Mouse (Mus musculus): ENCODE measurements around the gene Lamb2. TPM values are rescaled to one million over a fixed set of nuclear protein-coding genes. Genes with fewer than 3 reads are reported as not detected.

Lamb2 gene
- polyA plus RNA-seq, 1 experiment from 2014 or later, result 8.9 TPM

GRCm38 (mm10) chr9:108445125-108445524 lies 34.4 kb upstream of the Lamb2 start:
- H3K4me2 ChIP-seq (replicated peaks; ENCODE audit: low read depth), result no peak overlapping the region
- WGBS, result 69% methylated on average over 9 of the region's 9 CpGs
- no peaks in the 10 kb centered on the region for H3K9me3 ChIP-seq (ENCODE audit: control insufficient read depth)
- no peaks in the 10 kb centered on the region for H3K27me3 ChIP-seq (replicated peaks; ENCODE audit: control insufficient read depth, insufficient read depth, low read length)
- no peak overlapping the region for H3K9ac ChIP-seq (ENCODE audit: low read depth, low read length)
- H3K4me3 ChIP-seq (ENCODE audit: low read depth, low read length), result no peak overlapping the region
- no peak for ATAC-seq
- H3K4me1 ChIP-seq (replicated peaks; ENCODE audit: control insufficient read depth, insufficient read depth, low read length), result no peaks in the 10 kb centered on the region
- no peak overlapping the region for H3K27ac ChIP-seq (ENCODE audit: low read depth, low read length)
- H3K36me3 ChIP-seq (ENCODE audit: control insufficient read depth, insufficient read depth), result no peaks in the 10 kb centered on the region; the same call in 1 of the 2 replicates
- TF ChIP-seq CTCF (IDR thresholded peaks at IDR 0.05; ENCODE audit: low read depth), result no peak

- Histone ChIP-seq H3K36me3 (ENCODE audit: control insufficient read depth, insufficient read depth) (no peaks in the 10 kb centered on the region; the same call in 1 of the 2 replicates), H3K4me3 (ENCODE audit: low read depth, low read length) (no peak overlapping the region), H3K4me2 (replicated peaks; ENCODE audit: low read depth) (no peak overlapping the region), H3K27me3 (replicated peaks; ENCODE audit: control insufficient read depth, insufficient read depth, low read length) (no peaks in the 10 kb centered on the region), H3K9me3 (ENCODE audit: control insufficient read depth) (no peaks in the 10 kb centered on the region), H3K4me1 (replicated peaks; ENCODE audit: control insufficient read depth, insufficient read depth, low read length) (peaks cover 16% of the 10 kb centered on the region; the same call in 1 of the 2 replicates), H3K27ac (ENCODE audit: low read depth, low read length) (no peak overlapping the region), H3K9ac (ENCODE audit: low read depth, low read length) (no peak overlapping the region)
- no peak for TF ChIP-seq CTCF (IDR thresholded peaks at IDR 0.05; ENCODE audit: low read depth)
- WGBS, result 67% methylated on average over 4 of the region's 4 CpGs
- ATAC-seq, result no peak
Measured at GRCm38 (mm10) chr9:108449860-108450259, 29.7 kb upstream of the Lamb2 start.

GRCm38 (mm10) chr9:108450292-108451169 lies 29.0 kb upstream of the Lamb2 start:
- WGBS, result 43% methylated on average over 21 of the region's 21 CpGs
- Histone ChIP-seq H3K4me2 (replicated peaks; ENCODE audit: low read depth) (peak overlapping the region; percentile 92), H3K4me3 (ENCODE audit: low read depth, low read length) (no peak overlapping the region), H3K27ac (ENCODE audit: low read depth, low read length) (peak overlapping the region; percentile 15; the same call in 1 of the 2 replicates), H3K36me3 (ENCODE audit: control insufficient read depth, insufficient read depth) (no peaks in the 10 kb centered on the region; the same call in 1 of the 2 replicates), H3K4me1 (replicated peaks; ENCODE audit: control insufficient read depth, insufficient read depth, low read length) (peaks cover 16% of the 10 kb centered on the region; the same call in 1 of the 2 replicates), H3K9me3 (ENCODE audit: control insufficient read depth) (no peaks in the 10 kb centered on the region), H3K27me3 (replicated peaks; ENCODE audit: control insufficient read depth, insufficient read depth, low read length) (no peaks in the 10 kb centered on the region), H3K9ac (ENCODE audit: low read depth, low read length) (no peak overlapping the region)
- ATAC-seq, result peak; percentile 37; the same call in 1 of the 2 replicates
- no peak for TF ChIP-seq CTCF (IDR thresholded peaks at IDR 0.05; ENCODE audit: low read depth)

GRCm38 (mm10) chr9:108451170-108451493 lies 28.4 kb upstream of the Lamb2 start:
- Histone ChIP-seq H3K4me3 (ENCODE audit: low read depth, low read length) (no peak overlapping the region), H3K36me3 (ENCODE audit: control insufficient read depth, insufficient read depth) (no peaks in the 10 kb centered on the region; the same call in 1 of the 2 replicates)

GRCm38 (mm10) chr9:108451519-108452160 lies 27.9 kb upstream of the Lamb2 start:
- H3K9ac ChIP-seq (ENCODE audit: low read depth, low read length), result peak overlapping the region; percentile 51; the same call in 1 of the 2 replicates
- ATAC-seq, result no peak
- H3K9me3 ChIP-seq (ENCODE audit: control insufficient read depth), result no peaks in the 10 kb centered on the region

More at GRCm38 (mm10) chr9:108451170-108451493, 28.4 kb upstream of the Lamb2 start:
- H3K4me2 ChIP-seq (replicated peaks; ENCODE audit: low read depth), result peak overlapping the region; percentile 92
- H3K9ac ChIP-seq (ENCODE audit: low read depth, low read length), result no peak overlapping the region
- H3K9me3 ChIP-seq (ENCODE audit: control insufficient read depth), result no peaks in the 10 kb centered on the region
- H3K4me1 ChIP-seq (replicated peaks; ENCODE audit: control insufficient read depth, insufficient read depth, low read length), result peaks cover 16% of the 10 kb centered on the region; the same call in 1 of the 2 replicates
- H3K27me3 ChIP-seq (replicated peaks; ENCODE audit: control insufficient read depth, insufficient read depth, low read length), result no peaks in the 10 kb centered on the region
- WGBS, result 64% methylated on average over 6 of the region's 6 CpGs
- ATAC-seq, result no peak
- H3K27ac ChIP-seq (ENCODE audit: low read depth, low read length), result no peak overlapping the region
- TF ChIP-seq CTCF (IDR thresholded peaks at IDR 0.05; ENCODE audit: low read depth), result no peak

More at GRCm38 (mm10) chr9:108451519-108452160, 27.9 kb upstream of the Lamb2 start:
- H3K27me3 ChIP-seq (replicated peaks; ENCODE audit: control insufficient read depth, insufficient read depth, low read length), result no peaks in the 10 kb centered on the region
- H3K36me3 ChIP-seq (ENCODE audit: control insufficient read depth, insufficient read depth), result no peaks in the 10 kb centered on the region; the same call in 1 of the 2 replicates
- no peak overlapping the region for H3K27ac ChIP-seq (ENCODE audit: low read depth, low read length)
- peak overlapping the region; percentile 58 for H3K4me3 ChIP-seq (ENCODE audit: low read depth, low read length)
- peaks cover 16% of the 10 kb centered on the region; the same call in 1 of the 2 replicates for H3K4me1 ChIP-seq (replicated peaks; ENCODE audit: control insufficient read depth, insufficient read depth, low read length)
- 57% methylated on average over 6 of the region's 6 CpGs for WGBS
- peak overlapping the region; percentile 92 for H3K4me2 ChIP-seq (replicated peaks; ENCODE audit: low read depth)
- TF ChIP-seq CTCF (IDR thresholded peaks at IDR 0.05; ENCODE audit: low read depth), result no peak

All from intestine, postnatal 0 days (tissue).